Mouse (Mus musculus) liver, embryonic 16.5 days (tissue): ENCODE measurements around the gene Sema4b. TPM values are rescaled to one million over a fixed set of nuclear protein-coding genes. Genes with fewer than 3 reads are reported as not detected.

Experiments used
- ATAC-seq: fragments of 200-750 bp; cut with Nextera tagmentation; 2 replicates; pipeline ENCODE4 v1.8.0; 2017; ENCODE audit warnings: low read depth, mild to moderate bottlenecking, moderate number of reproducible peaks, moderate library complexity
- H3K27ac ChIP-seq: fragments of 300-500 bp; sonication (generic); 2 replicates; pipeline ENCODE4 v1.5.1; 2014; ENCODE audit warnings: mild to moderate bottlenecking, low read length
- H3K27me3 ChIP-seq: fragments of 300-500 bp; sonication (generic); 2 replicates; pipeline ENCODE4 v1.6.1; 2014; ENCODE audit warnings: low read depth, low read length, mixed read lengths; ENCODE audit not compliant: control insufficient read depth, insufficient read depth
- H3K36me3 ChIP-seq: fragments of 300-500 bp; sonication (generic); 2 replicates; pipeline ENCODE4 v1.6.1; 2014; ENCODE audit warnings: mild to moderate bottlenecking; ENCODE audit not compliant: control insufficient read depth, insufficient read depth
- H3K4me1 ChIP-seq: fragments of 300-500 bp; sonication (generic); 2 replicates; pipeline ENCODE4 v1.6.1; 2014; ENCODE audit warnings: low read depth, low read length, mixed read lengths; ENCODE audit not compliant: control insufficient read depth
- H3K4me2 ChIP-seq: fragments of 300-500 bp; sonication (generic); 2 replicates; pipeline ENCODE4 v1.6.1; 2014; ENCODE audit warnings: low read depth, low read length, mixed read lengths
- H3K4me3 ChIP-seq: fragments of 300-500 bp; sonication (generic); 2 replicates; pipeline ENCODE4 v1.5.1; 2014; ENCODE audit warnings: low read depth, mild to moderate bottlenecking, low read length
- H3K9ac ChIP-seq: fragments of 300-500 bp; sonication (generic); 2 replicates; pipeline ENCODE4 v1.6.1; 2014; ENCODE audit warnings: low read depth, low read length
- H3K9me3 ChIP-seq: fragments of 300-500 bp; sonication (generic); replicated peaks from 2 replicates; pipeline ENCODE4 v1.6.1; 2016; ENCODE audit warnings: low read length; ENCODE audit not compliant: control insufficient read depth
- WGBS: fragments of 180-500 bp; shearing (Covaris S2); extraction: QIAGEN DNeasy Blood & Tissue Kit; methylation state at CpG from one replicate; pipeline ENCODE4 v1.1.7; 2014; ENCODE audit not compliant: insufficient replicate concordance; 5-methylcytosine and 5-hydroxymethylcytosine counted together
- polyA plus RNA-seq: library from polyadenylated mRNA; unstranded; fragments of >200 nt; fragmentation: Nextera tagmentation; extraction: Ambion mirVana; gene quantifications from 2 replicates; pipeline ENCODE4 v1.2.1, GENCODE M21; 2015

The Sema4b gene
- polyA plus RNA-seq, 1 experiment from 2014 or later, result 14.4 TPM

GRCm38 (mm10) chr7:80255981-80256380 is 69.3 kb downstream of the Sema4b start:
- Histone ChIP-seq H3K27me3 (no peaks in the 10 kb centered on the region), H3K36me3 (no peaks in the 10 kb centered on the region), H3K27ac (no peak overlapping the region), H3K4me3 (no peak overlapping the region), H3K4me2 (no peak overlapping the region), H3K9ac (no peak overlapping the region), H3K4me1 (peaks cover 12% of the 10 kb centered on the region), H3K9me3 (no peaks in the 10 kb centered on the region)
- WGBS, result 50% methylated on average over 2 of the region's 2 CpGs
- ATAC-seq, result no peak

- WGBS, result 44% methylated on average over 2 of the region's 2 CpGs
These were observed 71.1 kb downstream of the Sema4b start for GRCm38 (mm10) chr7:80257706-80258105.

GRCm38 (mm10) chr7:80260625-80261371 is 74.2 kb downstream of the Sema4b start, which contains the start of gene Ngrn:
Ngrn (plus strand) TSS chr7:80261215.
- H3K4me3 ChIP-seq, result peak within 1 kb of the TSS; percentile 79

More at GRCm38 (mm10) chr7:80257706-80258105, 71.1 kb downstream of the Sema4b start:
- no peaks in the 10 kb centered on the region for H3K9me3 ChIP-seq
- ATAC-seq, result no peak
- H3K27ac ChIP-seq, result no peak overlapping the region
- no peak overlapping the region for H3K9ac ChIP-seq
- H3K27me3 ChIP-seq, result no peaks in the 10 kb centered on the region
- no peak overlapping the region for H3K4me3 ChIP-seq
- H3K4me1 ChIP-seq, result peaks cover 17% of the 10 kb centered on the region
- H3K4me2 ChIP-seq, result no peak overlapping the region
- no peaks in the 10 kb centered on the region for H3K36me3 ChIP-seq

GRCm38 (mm10) chr7:80261372-80261990 is 74.8 kb downstream of the Sema4b start:
- no peaks in the 10 kb centered on the region for H3K9me3 ChIP-seq
- under 1% methylated on average over 32 of the region's 32 CpGs for WGBS
- peak overlapping the region; percentile 82 for H3K9ac ChIP-seq
- H3K4me2 ChIP-seq, result peak overlapping the region; percentile 73
- ATAC-seq, result peak; percentile 57
- no peaks in the 10 kb centered on the region for H3K27me3 ChIP-seq
- peaks cover 12% of the 10 kb centered on the region for H3K4me1 ChIP-seq
- peak overlapping the region; percentile 80 for H3K27ac ChIP-seq
- H3K4me3 ChIP-seq, result peak overlapping the region; percentile 79
- peaks cover 21% of the 10 kb centered on the region for H3K36me3 ChIP-seq

More at GRCm38 (mm10) chr7:80260625-80261371, 74.2 kb downstream of the Sema4b start, which contains the start of gene Ngrn:
- H3K4me2 ChIP-seq, result peak within 1 kb of the TSS; percentile 73
- H3K36me3 ChIP-seq, result peaks cover 16% of the 10 kb centered on the region
- ATAC-seq, result peak; percentile 89
- 25% methylated on average over 40 of the region's 40 CpGs for WGBS
- peak within 1 kb of the TSS; percentile 82 for H3K9ac ChIP-seq
- H3K27ac ChIP-seq, result peak within 1 kb of the TSS; percentile 80
- H3K27me3 ChIP-seq, result no peaks in the 10 kb centered on the region
- no peaks in the 10 kb centered on the region for H3K9me3 ChIP-seq
- peaks cover 12% of the 10 kb centered on the region for H3K4me1 ChIP-seq

GRCm38 (mm10) chr7:80264606-80265005 is 78.0 kb downstream of the Sema4b start:
- H3K4me2 ChIP-seq, result no peak overlapping the region
- H3K4me3 ChIP-seq, result no peak overlapping the region
- ATAC-seq, result no peak
- peaks cover 21% of the 10 kb centered on the region for H3K4me1 ChIP-seq
- H3K27ac ChIP-seq, result no peak overlapping the region
- no peaks in the 10 kb centered on the region for H3K27me3 ChIP-seq
- no peak overlapping the region for H3K9ac ChIP-seq
- WGBS, result 88% methylated on average over 12 of the region's 12 CpGs
- peaks cover 27% of the 10 kb centered on the region for H3K36me3 ChIP-seq
- no peaks in the 10 kb centered on the region for H3K9me3 ChIP-seq

- H3K9me3 ChIP-seq, result no peaks in the 10 kb centered on the region
- 50% methylated on average over 1 of the region's 1 CpGs for WGBS
- no peak for ATAC-seq
- H3K9ac ChIP-seq, result no peak overlapping the region
- peaks cover 27% of the 10 kb centered on the region for H3K36me3 ChIP-seq
- H3K4me3 ChIP-seq, result no peak overlapping the region
- peaks cover 20% of the 10 kb centered on the region for H3K4me1 ChIP-seq
- no peak overlapping the region for H3K4me2 ChIP-seq
- no peak overlapping the region for H3K27ac ChIP-seq
- no peaks in the 10 kb centered on the region for H3K27me3 ChIP-seq
These were observed 81.1 kb downstream of the Sema4b start for GRCm38 (mm10) chr7:80267764-80268163.

- peak within 1 kb of the TSS; percentile 76 for H3K9ac ChIP-seq
- peak; percentile 96 for ATAC-seq
- peak within 1 kb of the TSS; percentile 80 for H3K4me3 ChIP-seq
- peaks cover 20% of the 10 kb centered on the region for H3K4me1 ChIP-seq
- H3K36me3 ChIP-seq, result peaks cover 27% of the 10 kb centered on the region
- H3K4me2 ChIP-seq, result peak within 1 kb of the TSS; percentile 81
- 3% methylated on average over 21 of the region's 21 CpGs for WGBS
- no peaks in the 10 kb centered on the region for H3K9me3 ChIP-seq
- no peaks in the 10 kb centered on the region for H3K27me3 ChIP-seq
- peak within 1 kb of the TSS; percentile 75 for H3K27ac ChIP-seq
These were observed 82.5 kb downstream of the Sema4b start, which contains the start of gene Vps33b for GRCm38 (mm10) chr7:80268897-80269750. Vps33b (plus strand) TSS chr7:80269649.

- no peaks in the 10 kb centered on the region for H3K9me3 ChIP-seq
- peak overlapping the region; percentile 80 for H3K4me3 ChIP-seq
- no peaks in the 10 kb centered on the region for H3K27me3 ChIP-seq
- H3K9ac ChIP-seq, result peak overlapping the region; percentile 76
- peaks cover 20% of the 10 kb centered on the region for H3K4me1 ChIP-seq
- H3K4me2 ChIP-seq, result peak overlapping the region; percentile 81
- peak overlapping the region; percentile 55 for H3K27ac ChIP-seq
- under 1% methylated on average over 23 of the region's 23 CpGs for WGBS
- ATAC-seq, result peak; percentile 56
- H3K36me3 ChIP-seq, result peaks cover 26% of the 10 kb centered on the region
These were observed 83.2 kb downstream of the Sema4b start for GRCm38 (mm10) chr7:80269751-80270255.
